Mouse (Mus musculus): ENCODE results near the gene Jarid2. TPM values are rescaled to one million over a fixed set of nuclear protein-coding genes. Genes with fewer than 3 reads are reported as not detected.
"Not testable (repeated sequence)": the region's sequence is repeated elsewhere in the genome, so short reads cannot be mapped to it uniquely, and the experiment has no call there.

Gene Jarid2
- polyA plus RNA-seq, 1 experiment from 2014 or later = 21.6 TPM

DNA sequence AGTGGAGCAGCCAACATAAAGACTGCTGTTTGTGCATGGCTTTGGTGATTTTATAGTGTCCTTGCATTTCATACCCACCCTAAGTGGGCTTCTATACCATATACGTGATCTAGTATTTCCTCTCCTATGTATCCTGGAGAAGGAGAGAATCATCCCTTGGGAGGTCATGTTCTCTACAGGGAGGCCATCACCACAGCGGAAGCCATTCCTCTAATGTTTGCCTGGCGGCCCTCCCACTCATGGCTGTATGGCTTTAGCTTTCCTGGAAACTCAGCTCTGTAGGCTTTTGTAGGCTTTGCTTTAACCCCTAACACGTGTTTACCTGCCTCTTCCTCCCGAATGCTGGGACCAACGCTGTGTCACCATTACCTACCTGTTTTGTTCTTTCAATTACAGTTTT lies 108.2 kb downstream of the Jarid2 start:
- WGBS = 85% methylated on average over 6 of the region's 6 CpGs
- Histone ChIP-seq H3K27me3 (ENCODE audit: control insufficient read depth, insufficient read depth, low read length) (no peaks in the 10 kb centered on the region), H3K4me2 (ENCODE audit: low read depth, low read length) (no peak overlapping the region), H3K4me1 (ENCODE audit: control insufficient read depth, insufficient read depth, low read length) (peaks cover 20% of the 10 kb centered on the region), H3K27ac (ENCODE audit: low read length) (no peak overlapping the region), H3K4me3 (ENCODE audit: low read length) (no peak overlapping the region), H3K9ac (ENCODE audit: low read length) (no peak overlapping the region), H3K36me3 (ENCODE audit: control insufficient read depth, insufficient read depth) (no peaks in the 10 kb centered on the region), H3K9me3 (replicated peaks; ENCODE audit: control insufficient read depth, low read length) (no peaks in the 10 kb centered on the region)
- no peak for ATAC-seq (replicated peaks; ENCODE audit: extremely low read depth, insufficient read depth, low FRiP score)

DNA sequence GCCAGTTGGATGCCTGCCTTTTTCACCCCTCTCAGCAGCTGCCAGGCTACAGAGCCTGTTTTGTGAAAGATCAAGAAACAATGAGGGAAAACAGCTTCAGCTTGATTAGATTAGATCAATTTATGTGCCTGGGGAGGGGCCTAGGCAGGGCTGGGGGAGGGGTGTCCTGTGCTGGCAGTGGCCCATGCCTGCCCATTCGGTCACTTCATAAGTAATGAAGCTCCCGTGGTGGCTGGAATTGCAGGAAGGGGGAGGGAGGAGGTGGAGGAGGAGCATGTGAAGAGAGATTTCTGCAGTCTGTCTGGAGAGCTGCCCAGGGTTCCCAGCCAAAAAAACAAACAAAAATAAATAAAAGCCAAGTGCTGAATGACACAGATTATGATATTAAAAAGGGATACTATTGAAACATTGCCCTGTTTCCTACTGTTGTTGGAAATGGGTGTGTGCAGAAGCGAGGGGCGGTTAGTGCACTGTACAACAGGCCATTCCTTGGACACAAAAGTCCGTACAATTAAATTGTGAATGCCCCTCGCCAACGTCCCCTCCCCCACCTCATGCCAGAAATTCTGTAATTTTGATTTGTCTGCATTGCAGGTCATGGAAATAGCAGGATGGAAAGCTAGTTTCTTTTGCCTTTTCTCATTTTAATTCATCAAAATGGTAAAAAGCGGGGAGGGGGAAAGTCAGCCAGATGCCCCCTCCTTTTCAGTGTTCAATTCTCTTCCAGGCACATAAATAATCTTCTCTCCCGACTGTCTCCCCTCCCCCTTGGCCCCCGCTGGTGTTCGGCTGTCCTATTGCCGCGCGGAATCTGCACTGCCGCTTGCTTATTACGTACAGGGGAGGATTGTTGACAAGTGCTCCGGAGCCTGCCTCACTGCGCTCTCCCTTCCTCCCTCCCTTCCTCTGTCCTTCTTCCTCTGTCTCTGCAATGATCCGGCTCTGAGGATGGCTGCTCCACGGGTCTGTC lies 110.9 kb downstream of the Jarid2 start:
- peak overlapping the region; percentile 64 for H3K9ac ChIP-seq (ENCODE audit: low read length)
- peak; percentile 92 for ATAC-seq (replicated peaks; ENCODE audit: extremely low read depth, insufficient read depth, low FRiP score)
- 9% methylated on average over 20 of the region's 20 CpGs for WGBS
- H3K4me2 ChIP-seq (ENCODE audit: low read depth, low read length) = peak overlapping the region; percentile 79
- peak overlapping the region; percentile 84 for H3K27ac ChIP-seq (ENCODE audit: low read length)
- H3K4me3 ChIP-seq (ENCODE audit: low read length) = peak overlapping the region; percentile 53
- no peaks in the 10 kb centered on the region for H3K36me3 ChIP-seq (ENCODE audit: control insufficient read depth, insufficient read depth)
- no peaks in the 10 kb centered on the region for H3K9me3 ChIP-seq (replicated peaks; ENCODE audit: control insufficient read depth, low read length)
- peaks cover 21% of the 10 kb centered on the region for H3K4me1 ChIP-seq (ENCODE audit: control insufficient read depth, insufficient read depth, low read length)
- H3K27me3 ChIP-seq (ENCODE audit: control insufficient read depth, insufficient read depth, low read length) = no peaks in the 10 kb centered on the region

DNA sequence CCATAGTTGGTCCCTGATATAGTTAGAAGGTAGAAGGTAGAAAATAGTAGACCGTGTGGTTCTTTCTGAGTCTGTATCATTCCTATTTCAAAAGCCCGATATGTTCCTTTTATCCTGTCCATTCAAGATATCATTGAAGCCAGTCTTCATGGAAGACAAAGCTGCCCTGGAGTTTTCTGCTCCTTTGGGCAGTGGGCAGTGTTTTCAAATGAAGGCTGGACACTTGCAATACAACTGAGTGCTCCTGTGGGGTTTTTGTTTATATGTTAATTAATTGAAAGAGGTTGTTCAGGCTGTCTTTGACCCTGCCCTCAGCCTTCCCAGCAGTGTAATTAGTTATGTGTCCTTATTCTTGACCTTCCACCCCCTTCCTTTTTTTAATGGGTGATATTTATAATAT lies 122.2 kb downstream of the Jarid2 start:
- WGBS = 86% methylated on average over 2 of the region's 2 CpGs
- ATAC-seq (replicated peaks; ENCODE audit: extremely low read depth, insufficient read depth, low FRiP score) = no peak
- no peak overlapping the region for H3K9ac ChIP-seq (ENCODE audit: low read length)
- peaks cover 7% of the 10 kb centered on the region for H3K36me3 ChIP-seq (ENCODE audit: control insufficient read depth, insufficient read depth)
- H3K4me1 ChIP-seq (ENCODE audit: control insufficient read depth, insufficient read depth, low read length) = peaks cover 9% of the 10 kb centered on the region
- no peak overlapping the region for H3K4me2 ChIP-seq (ENCODE audit: low read depth, low read length)
- H3K9me3 ChIP-seq (replicated peaks; ENCODE audit: control insufficient read depth, low read length) = no peaks in the 10 kb centered on the region
- no peaks in the 10 kb centered on the region for H3K27me3 ChIP-seq (ENCODE audit: control insufficient read depth, insufficient read depth, low read length)
- H3K27ac ChIP-seq (ENCODE audit: low read length) = no peak overlapping the region
- H3K4me3 ChIP-seq (ENCODE audit: low read length) = no peak overlapping the region

DNA sequence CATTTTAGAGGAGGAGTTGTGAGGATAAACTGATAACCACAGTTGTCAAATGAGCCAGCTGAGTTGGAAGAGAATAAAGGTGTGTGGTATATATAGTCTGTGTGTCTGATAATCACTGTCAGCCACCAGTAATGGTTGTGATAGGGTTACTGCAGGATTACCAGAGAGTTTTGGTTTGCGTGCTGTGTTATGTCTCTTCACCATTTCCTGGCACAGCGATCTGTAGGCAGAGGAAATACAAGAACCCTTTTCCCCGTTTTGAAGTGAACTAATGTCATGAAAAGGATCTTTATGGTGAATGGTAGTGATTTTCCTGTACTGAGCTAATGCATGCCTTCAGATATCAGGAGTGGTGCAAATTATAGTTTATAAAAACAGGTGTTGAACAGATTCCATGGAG lies 122.8 kb downstream of the Jarid2 start:
- Histone ChIP-seq H3K36me3 (ENCODE audit: control insufficient read depth, insufficient read depth) (peaks cover 7% of the 10 kb centered on the region), H3K27ac (ENCODE audit: low read length) (no peak overlapping the region), H3K27me3 (ENCODE audit: control insufficient read depth, insufficient read depth, low read length) (no peaks in the 10 kb centered on the region), H3K9ac (ENCODE audit: low read length) (no peak overlapping the region), H3K9me3 (replicated peaks; ENCODE audit: control insufficient read depth, low read length) (no peaks in the 10 kb centered on the region), H3K4me3 (ENCODE audit: low read length) (no peak overlapping the region), H3K4me1 (ENCODE audit: control insufficient read depth, insufficient read depth, low read length) (peaks cover 9% of the 10 kb centered on the region), H3K4me2 (ENCODE audit: low read depth, low read length) (no peak overlapping the region)
- 67% methylated on average over 3 of the region's 3 CpGs for WGBS
- ATAC-seq (replicated peaks; ENCODE audit: extremely low read depth, insufficient read depth, low FRiP score) = no peak

DNA sequence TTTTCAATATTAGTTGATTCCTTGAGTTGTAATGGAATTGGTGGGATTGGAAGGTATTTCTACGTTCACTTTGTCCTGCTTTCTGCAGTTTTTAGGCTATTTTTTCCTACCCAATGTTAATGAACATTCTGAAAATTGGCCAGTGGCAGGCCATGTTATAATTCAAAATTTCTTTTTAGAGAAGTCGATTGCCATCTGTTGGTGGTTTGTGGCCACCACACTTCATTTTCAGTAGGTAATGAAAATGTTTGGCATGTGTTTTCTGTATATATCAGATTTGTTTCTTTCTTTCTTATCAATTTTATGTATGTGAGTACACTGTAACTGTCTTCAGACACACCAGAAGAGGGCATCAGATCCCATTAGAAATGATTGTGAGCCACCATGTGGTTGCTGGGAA lies 136.3 kb downstream of the Jarid2 start:
- no peaks in the 10 kb centered on the region for H3K9me3 ChIP-seq (replicated peaks; ENCODE audit: control insufficient read depth, low read length)
- no peak overlapping the region for H3K27ac ChIP-seq (ENCODE audit: low read length)
- no peak overlapping the region for H3K4me3 ChIP-seq (ENCODE audit: low read length)
- H3K4me1 ChIP-seq (ENCODE audit: control insufficient read depth, insufficient read depth, low read length) = peaks cover 29% of the 10 kb centered on the region
- H3K4me2 ChIP-seq (ENCODE audit: low read depth, low read length) = no peak overlapping the region
- no peaks in the 10 kb centered on the region for H3K36me3 ChIP-seq (ENCODE audit: control insufficient read depth, insufficient read depth)
- no peak for ATAC-seq (replicated peaks; ENCODE audit: extremely low read depth, insufficient read depth, low FRiP score)
- H3K27me3 ChIP-seq (ENCODE audit: control insufficient read depth, insufficient read depth, low read length) = no peaks in the 10 kb centered on the region
- no peak overlapping the region for H3K9ac ChIP-seq (ENCODE audit: low read length)
- 88% methylated on average over 2 of the region's 2 CpGs for WGBS

DNA sequence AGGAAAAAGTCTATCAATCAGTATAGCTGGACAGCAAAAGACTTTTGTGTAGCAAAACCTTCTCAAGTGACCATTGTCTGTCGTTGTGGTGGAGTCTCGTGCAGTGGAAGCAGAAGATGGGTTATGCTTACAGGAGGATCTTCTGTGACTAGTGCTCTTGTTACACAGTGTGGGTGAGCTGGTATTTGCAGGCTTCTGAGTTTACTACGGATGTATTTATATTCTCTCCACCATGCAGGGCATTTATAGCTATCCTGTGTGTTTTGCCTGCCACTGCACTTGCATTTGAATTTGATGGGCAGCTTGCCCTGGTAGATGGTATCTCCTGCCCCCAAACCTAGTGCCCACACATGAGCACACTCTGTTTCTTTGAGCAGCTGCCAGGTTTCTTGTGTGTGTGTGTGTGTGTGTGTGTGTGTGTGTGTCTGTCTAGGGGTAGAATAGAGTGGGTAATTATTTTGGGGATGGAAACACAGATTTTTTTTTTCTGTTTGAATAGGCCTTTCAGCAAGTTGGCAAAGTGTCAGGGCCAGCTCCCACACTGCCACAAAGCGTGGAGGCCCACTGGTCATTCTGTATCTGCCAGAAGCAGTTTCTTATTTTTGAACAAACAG lies 138.9 kb downstream of the Jarid2 start:
- no peak overlapping the region for H3K9ac ChIP-seq (ENCODE audit: low read length)
- no peaks in the 10 kb centered on the region for H3K27me3 ChIP-seq (ENCODE audit: control insufficient read depth, insufficient read depth, low read length)
- H3K9me3 ChIP-seq (replicated peaks; ENCODE audit: control insufficient read depth, low read length) = no peaks in the 10 kb centered on the region
- peaks cover 20% of the 10 kb centered on the region for H3K4me1 ChIP-seq (ENCODE audit: control insufficient read depth, insufficient read depth, low read length)
- 0 out of 2 replicates have a peak, but pooled peaks cover 3% of the 10 kb centered on the region for H3K36me3 ChIP-seq (ENCODE audit: control insufficient read depth, insufficient read depth)
- ATAC-seq (replicated peaks; ENCODE audit: extremely low read depth, insufficient read depth, low FRiP score) = no peak
- 58% methylated on average over 4 of the region's 4 CpGs for WGBS
- no peak overlapping the region for H3K4me3 ChIP-seq (ENCODE audit: low read length)
- no peak overlapping the region for H3K4me2 ChIP-seq (ENCODE audit: low read depth, low read length)
- no peak overlapping the region for H3K27ac ChIP-seq (ENCODE audit: low read length)

DNA sequence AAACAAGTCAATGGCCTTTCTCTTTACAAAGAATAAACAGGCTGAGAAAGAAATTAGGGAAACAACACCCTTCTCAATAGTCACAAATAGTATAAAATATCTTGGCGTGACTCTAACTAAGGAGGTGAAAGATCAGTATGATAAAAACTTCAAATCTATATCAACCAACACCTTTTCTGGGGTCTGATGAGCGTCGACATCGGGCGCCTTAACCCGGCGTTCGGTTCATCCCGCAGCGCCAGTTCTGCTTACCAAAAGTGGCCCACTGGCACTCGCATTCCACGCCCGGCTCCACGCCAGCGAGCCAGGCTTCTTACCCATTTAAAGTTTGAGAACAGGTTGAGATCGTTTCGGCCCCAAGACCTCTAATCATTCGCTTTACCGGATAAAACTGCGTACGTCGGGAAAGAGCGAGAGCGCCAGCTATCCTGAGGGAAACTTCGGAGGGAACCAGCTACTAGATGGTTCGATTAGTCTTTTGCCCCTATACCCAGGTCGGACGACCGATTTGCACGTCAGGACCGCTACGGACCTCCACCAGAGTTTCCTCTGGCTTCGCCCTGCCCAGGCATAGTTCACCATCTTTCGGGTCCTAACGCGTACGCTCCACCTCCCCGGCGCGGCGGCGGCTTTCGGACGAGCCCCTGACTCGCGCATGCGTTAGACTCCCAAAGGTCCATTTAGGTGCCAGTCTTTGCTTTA lies 140.3 kb downstream of the Jarid2 start:
- peaks cover 23% of the 10 kb centered on the region for H3K4me1 ChIP-seq (ENCODE audit: control insufficient read depth, insufficient read depth, low read length)
- not testable (repeated sequence) for H3K9ac ChIP-seq (ENCODE audit: low read length); H3K27me3 ChIP-seq (ENCODE audit: control insufficient read depth, insufficient read depth, low read length); H3K27ac ChIP-seq (ENCODE audit: low read length); H3K9me3 ChIP-seq (replicated peaks; ENCODE audit: control insufficient read depth, low read length); H3K4me3 ChIP-seq (ENCODE audit: low read length); H3K36me3 ChIP-seq (ENCODE audit: control insufficient read depth, insufficient read depth); H3K4me2 ChIP-seq (ENCODE audit: low read depth, low read length)
- WGBS = 76% methylated on average over 47 of the region's 47 CpGs
- ATAC-seq (replicated peaks; ENCODE audit: extremely low read depth, insufficient read depth, low FRiP score) = peak; percentile 100

DNA sequence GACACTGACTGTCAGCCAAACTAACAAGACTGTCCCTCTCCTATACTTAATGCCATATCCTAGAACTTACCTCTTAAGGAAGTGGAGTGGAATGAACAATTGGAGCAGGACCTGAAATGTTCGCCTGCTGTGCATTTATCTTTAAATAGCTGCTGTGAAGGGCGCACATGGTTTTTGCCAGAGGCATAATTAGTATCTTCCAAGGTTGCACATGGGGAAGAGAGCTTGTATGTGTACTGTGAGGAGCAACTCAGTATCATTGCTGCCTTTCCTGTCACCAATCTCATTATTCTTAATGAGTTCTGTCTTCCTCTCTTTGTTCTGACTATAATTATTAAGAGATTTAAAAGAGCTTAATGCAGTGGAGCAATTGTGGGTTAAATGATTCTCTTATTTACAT lies 147.5 kb downstream of the Jarid2 start:
- no peak for ATAC-seq (replicated peaks; ENCODE audit: extremely low read depth, insufficient read depth, low FRiP score)
- H3K9ac ChIP-seq (ENCODE audit: low read length) = no peak overlapping the region
- 0 out of 2 replicates have a peak, but pooled peaks cover 2% of the 10 kb centered on the region for H3K36me3 ChIP-seq (ENCODE audit: control insufficient read depth, insufficient read depth)
- H3K4me3 ChIP-seq (ENCODE audit: low read length) = no peak overlapping the region
- H3K27me3 ChIP-seq (ENCODE audit: control insufficient read depth, insufficient read depth, low read length) = no peaks in the 10 kb centered on the region
- H3K4me2 ChIP-seq (ENCODE audit: low read depth, low read length) = no peak overlapping the region
- peaks cover 25% of the 10 kb centered on the region for H3K4me1 ChIP-seq (ENCODE audit: control insufficient read depth, insufficient read depth, low read length)
- WGBS = 66% methylated on average over 2 of the region's 2 CpGs
- H3K27ac ChIP-seq (ENCODE audit: low read length) = no peak overlapping the region
- H3K9me3 ChIP-seq (replicated peaks; ENCODE audit: control insufficient read depth, low read length) = no peaks in the 10 kb centered on the region

DNA sequence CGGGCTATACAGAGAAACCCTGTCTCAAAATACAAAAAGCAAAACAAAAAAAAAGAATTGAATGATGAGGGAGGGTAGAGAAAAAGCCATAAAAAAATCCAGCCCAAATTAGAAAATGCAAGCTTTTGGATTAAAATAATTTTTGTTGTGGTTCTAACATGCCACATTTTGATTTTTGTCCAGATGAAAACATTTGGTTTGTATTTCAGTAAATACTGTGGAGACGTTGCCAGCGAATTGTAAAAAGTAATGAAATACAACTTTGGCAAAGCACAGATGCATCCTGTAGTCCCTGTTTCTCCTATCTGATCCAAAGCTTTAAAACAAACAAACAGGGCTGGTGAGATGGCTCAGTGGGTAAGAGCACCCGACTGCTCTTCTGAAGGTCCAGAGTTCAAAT lies 151.7 kb downstream of the Jarid2 start:
- H3K4me3 ChIP-seq (ENCODE audit: low read length) = no peak overlapping the region
- H3K36me3 ChIP-seq (ENCODE audit: control insufficient read depth, insufficient read depth) = 0 out of 2 replicates have a peak, but pooled peaks cover 2% of the 10 kb centered on the region
- ATAC-seq (replicated peaks; ENCODE audit: extremely low read depth, insufficient read depth, low FRiP score) = no peak
- H3K27me3 ChIP-seq (ENCODE audit: control insufficient read depth, insufficient read depth, low read length) = no peaks in the 10 kb centered on the region
- H3K9me3 ChIP-seq (replicated peaks; ENCODE audit: control insufficient read depth, low read length) = no peaks in the 10 kb centered on the region
- no peak overlapping the region for H3K4me2 ChIP-seq (ENCODE audit: low read depth, low read length)
- WGBS = 87% methylated on average over 4 of the region's 4 CpGs
- H3K27ac ChIP-seq (ENCODE audit: low read length) = peak overlapping the region; percentile 41
- peaks cover 22% of the 10 kb centered on the region for H3K4me1 ChIP-seq (ENCODE audit: control insufficient read depth, insufficient read depth, low read length)
- no peak overlapping the region for H3K9ac ChIP-seq (ENCODE audit: low read length)
